Mouse (Mus musculus) gastrocnemius, postnatal 25 days (tissue): ENCODE measurements around the gene Catsperz. TPM values are rescaled to one million over a fixed set of nuclear protein-coding genes. Genes with fewer than 3 reads are reported as not detected.

Source experiments
- DNase-seq: peaks from one replicate; pipeline ENCODE4 v3.0.0; 2022
- total RNA-seq, 2 experiments: library from RNA; stranded (reverse); gene quantifications; 1 replicate in 1 of 2; 2 replicates in 1 of 2; pipeline ENCODE4 v1.2.3; 2021

The Catsperz gene
- total RNA-seq, 2 experiments from 2014 or later, result not detected

DNA sequence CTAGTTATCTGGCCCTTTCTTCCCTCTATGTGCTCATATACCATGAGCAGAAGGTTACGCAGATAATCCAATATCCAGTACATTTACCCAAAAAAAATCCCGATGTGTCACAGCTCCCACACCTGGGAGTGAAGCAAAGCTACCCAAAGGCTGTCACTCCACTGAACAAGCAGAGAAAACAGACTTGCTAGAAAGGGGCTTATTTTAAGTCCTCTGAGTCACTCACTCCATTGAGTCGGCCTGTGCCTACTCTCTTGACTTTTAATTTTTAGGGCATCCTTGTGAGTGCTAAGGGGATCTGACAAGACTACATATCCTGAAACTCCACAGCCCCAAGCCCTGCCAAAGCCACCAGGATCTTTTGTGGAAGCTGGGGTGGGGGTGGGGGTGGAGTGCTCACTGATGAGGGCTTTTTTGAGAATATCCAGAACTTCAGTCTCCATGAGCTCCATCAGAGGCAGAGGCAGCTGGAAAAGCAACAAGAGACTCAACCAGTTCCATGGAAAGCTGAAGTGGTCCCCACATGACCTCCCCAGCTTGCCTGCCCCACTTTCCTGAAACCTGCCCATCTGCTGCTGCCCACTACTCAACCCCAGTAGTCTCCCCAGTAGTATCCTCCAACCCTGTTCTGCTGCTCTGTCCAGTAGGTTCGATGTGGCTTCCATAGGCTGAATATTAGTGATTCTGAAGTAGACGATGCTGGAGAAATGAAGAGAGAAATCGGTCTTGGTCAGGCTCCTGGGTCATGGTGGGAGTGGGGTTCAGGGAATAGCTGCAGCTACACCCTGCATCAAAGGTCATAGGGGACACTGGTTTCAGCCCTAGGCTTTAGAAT, 2.1 kb downstream of the Catsperz start:
- no peak for DNase-seq

DNA sequence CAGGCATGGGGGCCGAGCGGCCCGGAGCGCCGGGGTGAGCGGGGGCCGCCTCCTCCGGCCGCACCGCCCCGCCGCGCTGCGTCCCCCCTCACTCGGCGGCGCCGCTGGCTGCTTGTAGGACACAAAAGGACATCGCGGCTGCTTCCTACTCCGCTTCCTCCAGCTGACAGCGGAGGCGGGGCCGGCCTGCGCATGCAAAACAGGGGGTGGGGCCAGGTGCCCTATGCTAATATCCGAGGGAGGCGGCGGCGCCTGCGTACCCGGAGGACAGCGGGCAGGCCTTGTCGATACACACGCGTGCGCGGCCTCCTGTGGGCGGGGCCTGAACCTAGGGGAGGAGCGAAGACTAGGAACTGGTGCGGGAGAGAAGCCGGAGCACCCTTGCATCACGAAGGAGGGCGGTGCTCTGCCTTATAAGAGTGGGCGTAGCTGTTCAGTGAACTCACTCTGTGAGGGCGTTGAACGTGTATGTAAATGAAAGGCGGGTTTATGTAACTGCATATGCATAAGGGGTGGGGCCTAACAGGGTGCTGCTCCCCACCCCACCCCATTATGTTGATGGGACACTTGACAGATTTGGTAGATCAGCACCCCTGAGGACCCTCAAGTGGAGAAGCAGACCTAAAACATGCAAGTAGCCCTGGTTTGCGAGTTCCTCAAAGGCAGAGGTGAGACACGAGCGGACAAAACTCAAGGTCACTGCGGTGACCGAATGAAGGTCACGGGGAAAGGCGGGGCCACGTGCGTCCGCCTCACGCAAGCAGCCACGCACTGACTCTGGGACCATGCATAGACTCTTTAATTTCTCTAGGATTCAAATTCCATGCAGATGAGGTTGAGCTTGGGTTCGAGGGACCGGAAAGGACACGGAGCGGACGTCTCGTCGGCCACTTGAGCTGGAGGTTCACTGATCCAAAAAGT, 3.3 kb downstream of the Catsperz start, which contains the start of gene Esrra:
Esrra (minus strand) TSS at position 167 of the 921 bp plus-strand sequence.
- DNase-seq, result peak; percentile 100

DNA sequence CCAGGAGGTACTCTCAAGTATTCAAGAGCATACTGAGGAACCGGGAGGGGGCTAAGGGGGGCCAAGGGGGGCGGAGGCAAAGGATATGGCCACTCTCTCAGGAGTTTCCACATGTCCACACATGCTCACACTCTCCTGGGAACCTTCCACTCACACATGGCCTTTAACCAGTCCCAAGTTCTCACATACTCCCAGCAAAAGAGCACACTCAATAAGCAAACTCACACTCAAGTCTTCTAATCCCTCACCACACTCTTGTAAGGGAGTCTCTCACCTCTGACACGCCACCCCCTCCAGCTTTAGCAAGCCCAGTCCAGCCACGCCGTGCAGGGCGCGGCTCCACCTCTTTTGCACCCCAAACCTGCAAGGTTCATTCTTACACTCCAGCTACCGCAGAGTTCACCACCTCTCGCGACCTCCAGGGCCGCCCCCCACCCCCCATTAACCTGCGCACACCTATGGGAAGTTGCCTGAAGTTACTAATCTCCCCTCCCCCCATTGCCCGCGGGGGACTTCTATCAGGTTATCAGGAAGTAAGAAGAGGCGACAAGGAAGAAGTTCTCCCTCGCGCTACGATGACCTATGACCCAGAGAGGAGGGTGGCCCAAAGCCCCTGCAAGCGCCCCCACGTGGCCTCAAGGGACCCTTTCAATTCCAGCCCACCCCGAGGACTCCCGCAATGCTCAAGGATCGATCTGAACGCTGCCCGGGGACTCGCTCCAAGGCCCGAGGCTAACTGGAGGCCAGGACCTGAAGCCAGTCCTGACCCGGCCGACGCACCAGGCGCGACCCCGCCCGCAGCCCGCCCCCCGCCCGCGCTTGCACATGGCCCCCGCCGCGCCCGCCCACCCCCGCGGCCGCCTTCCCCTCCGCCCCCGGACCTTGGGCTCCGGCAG, 4.2 kb downstream of the Catsperz start:
- peak; percentile 64 for DNase-seq

DNA sequence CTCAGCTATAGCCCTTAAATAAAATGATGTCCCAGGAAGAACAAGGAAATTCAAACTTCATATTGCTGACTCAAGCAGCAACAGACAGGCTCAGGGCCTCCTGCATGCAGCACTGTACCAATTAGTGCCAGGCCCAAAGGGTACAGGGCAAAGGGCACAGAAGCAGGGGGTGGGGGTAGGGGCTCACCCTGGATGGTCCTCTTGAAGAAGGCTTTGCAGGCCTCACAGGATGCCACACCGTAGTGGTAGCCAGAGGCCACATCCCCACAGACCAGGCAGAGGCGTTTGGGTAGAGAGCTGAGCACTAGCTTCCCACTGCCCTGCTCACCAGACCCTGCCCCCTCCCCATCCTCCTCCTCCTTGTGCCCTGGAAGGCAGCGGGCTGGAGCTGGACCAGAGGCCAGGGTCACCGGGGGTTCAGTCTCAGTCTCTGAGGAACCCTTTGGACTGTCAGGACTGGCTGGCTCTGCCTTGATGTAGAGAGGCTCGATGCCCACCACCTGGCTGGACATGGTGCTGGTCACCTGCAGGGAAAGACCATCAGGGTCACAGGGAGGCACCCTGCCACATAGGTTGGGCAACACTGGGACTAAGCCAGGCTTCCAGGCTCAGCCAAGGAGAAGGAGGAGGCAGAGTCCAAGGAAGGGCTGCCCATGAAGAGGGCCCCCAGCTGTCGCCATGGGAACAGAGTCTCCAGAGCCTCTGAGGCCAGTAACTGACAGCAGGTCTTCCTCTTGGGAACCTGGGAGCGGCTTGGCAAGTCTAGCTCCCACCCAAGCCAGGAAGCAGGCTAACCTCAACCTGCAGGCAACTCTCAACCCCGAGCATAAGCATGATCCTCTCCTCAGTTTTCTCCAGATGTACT, 5.1 kb downstream of the Catsperz start:
- DNase-seq, result peak; percentile 65

DNA sequence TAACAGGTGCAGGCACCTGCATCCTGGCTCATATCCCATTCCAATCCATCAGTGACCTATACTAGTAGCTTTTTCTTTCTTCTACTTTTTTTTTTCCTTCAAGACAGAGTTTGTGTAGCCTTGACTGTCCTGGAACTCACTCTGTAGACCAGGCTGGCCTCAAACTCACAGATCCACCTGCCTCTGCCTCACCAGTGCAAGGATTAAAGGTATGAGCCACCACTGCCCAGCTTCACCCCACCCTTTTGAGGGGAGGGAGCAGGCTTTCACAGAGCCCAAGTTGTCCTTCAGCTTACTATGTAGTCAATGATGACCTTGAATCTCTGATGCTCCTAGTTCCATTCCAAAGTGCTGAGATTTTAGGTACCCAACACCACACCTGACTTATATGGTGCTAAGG, 5.7 kb downstream of the Catsperz start:
- DNase-seq, result no peak

DNA sequence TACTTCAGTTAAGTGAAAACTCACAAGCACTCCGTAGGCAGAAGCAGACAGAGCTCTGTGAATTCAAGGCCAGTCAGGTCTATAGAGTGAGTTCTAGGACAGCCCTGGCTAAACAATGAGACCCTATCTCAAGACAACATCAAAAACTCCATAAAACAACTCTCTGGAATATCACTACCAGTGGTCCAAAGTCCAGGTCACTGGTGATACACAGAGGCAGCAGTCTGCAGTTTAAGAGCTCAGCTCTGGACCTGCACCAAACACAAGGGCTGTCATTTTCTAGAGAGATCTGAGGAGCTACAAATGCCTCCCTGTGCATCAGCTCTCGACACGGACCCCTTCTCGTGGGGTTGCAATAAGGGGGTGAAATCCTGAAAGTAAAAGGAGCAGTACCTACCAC, 6.9 kb downstream of the Catsperz start:
- no peak for DNase-seq

DNA sequence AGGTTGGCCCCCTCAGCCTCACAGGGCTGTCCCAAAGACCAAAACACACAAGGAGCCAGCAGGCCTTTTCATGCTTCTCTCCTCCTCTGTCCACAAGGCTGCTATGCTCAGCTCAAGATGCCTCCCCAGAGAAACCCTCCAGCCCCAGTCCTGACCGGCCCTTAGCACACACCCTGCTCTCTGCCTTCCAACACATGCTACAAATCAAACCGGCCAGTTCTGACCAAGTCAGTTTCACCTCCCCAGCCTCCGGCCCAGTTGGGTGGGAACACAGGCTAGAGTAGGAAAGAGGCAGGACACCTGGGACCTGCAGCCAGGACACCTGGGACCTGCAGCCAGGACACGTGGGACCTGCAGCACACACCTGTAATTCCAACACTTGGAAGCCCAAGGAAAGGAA, 8.7 kb downstream of the Catsperz start:
- no peak for DNase-seq

DNA sequence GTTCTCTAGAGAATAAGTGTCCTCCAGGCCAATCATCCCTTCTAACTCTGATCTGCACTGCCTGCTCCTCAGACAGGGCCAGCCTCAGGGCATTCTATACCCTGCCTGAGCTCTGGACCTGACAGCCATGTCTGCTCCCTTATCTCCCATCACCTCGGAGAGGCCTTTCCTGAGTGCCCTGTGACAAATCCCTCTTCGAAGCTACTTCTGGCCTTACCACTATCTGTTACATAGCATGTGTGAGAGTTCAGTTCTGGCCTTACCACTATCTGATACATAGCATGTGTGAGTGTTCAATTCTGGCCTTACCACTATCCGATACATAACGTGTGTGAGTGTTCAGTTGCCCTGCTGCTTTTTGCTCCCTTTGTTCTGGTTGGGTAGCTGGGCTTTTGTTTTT, 9.9 kb downstream of the Catsperz start:
- DNase-seq, result no peak

DNA sequence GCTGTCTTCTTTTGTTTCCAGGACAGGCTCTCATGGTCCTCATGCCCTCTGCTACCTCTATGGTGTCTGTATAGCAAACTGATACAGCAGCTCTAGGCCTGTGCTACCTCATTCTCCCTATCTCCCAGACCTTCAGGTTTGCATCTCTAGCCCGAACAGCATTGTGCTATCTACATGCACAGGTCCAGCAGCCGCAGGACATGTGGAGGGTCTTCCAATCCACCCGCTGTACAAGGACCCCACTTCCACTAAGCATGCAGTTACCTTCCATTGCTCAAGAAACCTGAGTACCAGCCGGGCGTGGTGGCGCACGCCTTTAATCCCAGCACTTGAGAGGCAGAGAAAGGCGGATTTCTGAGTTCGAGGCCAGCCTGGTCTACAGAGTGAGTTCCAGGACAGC, 10.6 kb downstream of the Catsperz start:
- DNase-seq, result no peak

DNA sequence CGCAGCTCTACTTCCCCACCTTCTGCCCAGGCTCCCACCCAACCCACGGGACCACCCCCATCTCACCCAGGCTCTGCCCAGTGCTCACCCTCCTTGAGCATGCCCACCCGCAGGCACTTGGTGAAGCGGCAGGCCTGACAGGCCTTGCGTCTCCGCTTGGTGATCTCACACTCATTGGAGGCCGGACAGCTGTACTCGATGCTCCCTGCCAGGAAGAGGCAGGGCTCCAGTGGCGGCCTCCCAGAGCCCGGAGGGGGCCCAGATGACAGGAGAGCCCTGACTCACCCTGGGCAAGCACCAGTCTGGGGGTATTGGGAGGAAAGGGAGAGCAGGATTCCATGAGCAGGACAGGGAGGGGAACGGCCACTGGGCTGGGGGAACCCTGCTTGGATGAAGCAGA, 11.2 kb downstream of the Catsperz start:
- no peak for DNase-seq

DNA sequence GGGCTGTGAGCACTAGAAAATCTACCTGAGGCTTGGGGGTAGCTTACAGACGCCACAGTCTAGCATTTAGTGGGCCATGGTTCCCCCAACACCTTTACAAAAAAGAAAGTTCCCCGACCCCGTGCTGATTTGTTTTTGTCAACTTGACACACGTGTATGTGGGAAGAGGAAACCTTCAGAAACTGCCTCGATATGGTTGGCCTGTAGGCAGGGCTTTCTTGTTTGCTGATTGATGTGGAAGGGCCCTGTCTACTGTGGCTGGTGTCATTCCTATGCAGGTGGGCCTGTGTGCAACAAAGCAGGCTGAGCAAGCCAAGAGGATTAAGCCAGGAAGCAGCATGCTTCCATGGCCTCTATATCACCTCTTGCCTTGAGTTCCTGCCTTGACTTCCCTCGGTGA, 12.1 kb downstream of the Catsperz start:
- no peak for DNase-seq

DNA sequence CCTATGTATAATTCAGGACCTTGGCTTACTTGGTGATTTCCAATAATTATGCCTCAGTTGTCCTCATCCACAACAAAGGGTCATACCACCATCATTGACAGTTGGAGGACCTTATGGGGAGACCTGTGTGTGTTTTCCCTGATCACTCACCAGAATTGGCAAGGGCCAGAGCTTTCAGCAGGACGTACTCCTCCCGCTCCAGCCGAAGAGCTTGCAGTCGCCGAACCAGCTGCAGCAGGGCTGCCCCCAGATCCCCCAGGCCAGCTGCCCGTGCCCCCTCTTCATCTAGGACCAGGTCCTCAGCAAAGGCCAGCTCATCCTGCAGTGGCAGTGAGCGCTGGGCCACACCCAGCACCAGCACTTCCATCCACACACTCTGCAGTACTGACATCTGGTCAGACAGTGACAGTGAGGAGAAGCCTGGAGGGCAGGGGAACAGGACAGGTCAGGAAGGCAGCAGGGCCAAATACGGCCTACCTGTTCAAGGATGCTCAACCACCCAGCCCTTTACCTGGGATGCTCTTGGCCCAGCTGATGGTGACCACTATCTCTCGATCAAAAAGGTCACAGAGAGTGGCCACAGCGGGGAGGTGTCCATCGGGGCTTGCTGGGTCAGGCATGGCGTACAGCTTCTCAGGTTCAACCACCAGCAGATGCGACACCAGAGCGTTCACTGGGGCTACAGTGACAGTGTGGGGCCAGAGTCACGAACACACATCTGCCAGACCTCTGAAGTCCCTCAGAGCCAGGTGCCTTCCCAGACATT, 12.8 kb downstream of the Catsperz start:
- no peak for DNase-seq

DNA sequence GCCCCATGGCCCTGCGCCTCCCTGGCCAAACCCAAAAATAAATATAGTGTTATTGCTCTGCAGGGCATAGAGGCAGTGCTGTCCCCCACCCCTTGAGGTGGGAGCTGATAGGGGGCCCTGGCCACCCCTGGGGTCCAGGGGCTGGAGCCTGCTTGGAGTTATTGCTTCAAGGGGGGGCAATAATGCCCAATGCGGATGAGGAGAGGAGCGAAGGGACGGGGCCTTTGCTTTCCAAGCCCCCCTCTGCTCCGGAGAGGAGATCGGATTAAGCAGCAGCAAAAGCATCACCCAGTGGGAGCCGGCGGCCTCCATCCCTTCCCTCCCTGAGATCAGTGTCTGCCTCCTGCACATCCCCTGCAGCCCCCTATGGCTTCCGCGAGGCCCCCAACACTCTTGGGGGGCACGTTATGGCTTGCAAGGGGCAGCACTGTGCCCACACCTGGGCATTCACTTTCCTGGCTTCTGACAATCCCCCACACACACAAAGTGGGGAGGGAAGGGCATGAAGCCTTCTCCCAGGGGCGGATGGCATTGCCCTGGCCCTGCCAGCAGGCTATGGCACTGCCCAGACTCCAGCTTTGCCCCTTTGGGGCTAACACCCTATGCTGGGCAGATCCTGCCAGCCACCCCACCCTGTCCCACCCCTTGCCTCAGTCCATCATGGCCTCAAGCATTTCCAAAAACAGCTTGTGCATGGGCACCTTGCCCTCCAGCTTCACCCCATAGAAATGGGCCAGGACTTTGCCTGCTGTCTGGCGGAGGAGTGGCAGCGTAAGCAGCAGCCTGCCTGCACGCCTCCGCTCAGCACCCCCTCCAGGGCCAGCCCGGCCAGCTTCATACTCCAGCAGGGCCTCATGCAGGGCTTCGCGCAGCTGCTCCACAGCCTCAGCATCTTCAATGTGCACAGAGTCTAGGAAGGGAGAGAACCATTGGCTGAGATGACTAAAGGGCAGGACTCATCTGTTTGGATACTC, 13.8 kb downstream of the Catsperz start:
- DNase-seq, result no peak

DNA sequence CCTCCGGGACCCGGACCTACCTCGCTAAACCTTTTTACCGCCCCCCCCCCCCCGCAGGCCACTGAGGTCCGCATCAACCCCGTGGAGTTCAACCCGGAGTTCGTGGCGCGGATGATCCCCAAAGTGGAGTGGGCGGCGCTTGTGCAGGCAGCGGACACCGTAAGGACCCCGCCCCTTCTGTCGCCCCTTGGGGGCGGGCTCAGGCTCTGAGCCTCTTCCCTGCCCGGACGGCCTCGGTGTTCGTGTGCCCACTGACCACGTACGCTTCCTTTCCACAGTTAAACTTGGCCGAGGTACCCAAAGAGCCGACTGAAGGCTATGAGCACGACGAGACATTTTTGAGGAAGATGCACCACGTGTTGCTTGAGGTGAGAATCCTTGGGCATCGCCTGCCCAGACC, 14.9 kb downstream of the Catsperz start:
- DNase-seq, result peak; percentile 70

DNA sequence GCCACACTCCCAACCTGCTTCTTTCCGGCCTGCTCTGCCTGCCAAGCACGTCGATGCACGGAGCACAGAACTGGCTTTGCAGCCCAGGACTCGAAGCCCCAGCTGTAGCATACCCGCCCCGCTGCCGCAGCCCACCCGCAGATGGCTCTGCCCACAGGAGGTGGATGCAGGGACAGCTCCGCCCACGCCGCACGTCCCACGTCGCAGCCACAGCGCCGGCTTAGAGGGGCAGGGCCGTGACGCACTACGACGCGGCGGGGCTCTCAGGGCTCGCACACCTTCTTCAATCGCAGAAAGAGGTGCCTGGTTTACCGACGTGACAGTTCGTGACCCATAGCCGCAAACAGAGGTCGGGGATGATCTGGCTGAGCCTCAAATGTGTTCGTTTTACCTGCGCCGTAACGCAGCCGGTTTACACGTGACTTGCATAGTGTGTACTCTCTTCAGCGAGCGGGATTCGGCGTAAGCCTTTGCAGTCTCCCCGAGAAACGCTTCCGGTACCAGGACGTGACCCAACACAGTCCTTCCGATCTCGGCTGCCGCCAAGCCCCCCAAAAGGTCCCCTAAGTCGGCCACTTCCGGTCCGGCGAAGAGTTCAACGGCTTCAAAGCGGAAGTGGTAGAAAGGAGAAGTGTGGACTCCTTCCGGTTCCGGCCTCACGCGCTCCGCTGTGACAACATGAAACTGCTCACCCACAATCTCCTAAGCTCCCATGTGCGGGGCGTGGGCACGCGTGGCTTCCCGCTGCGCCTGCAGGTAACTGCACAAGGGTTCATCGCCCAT, 15.5 kb downstream of the Catsperz start, which contains the start of the genes Trmt112 and Prdx5:
Trmt112 (plus strand) TSS at position 192 of the 783 bp plus-strand sequence.
Prdx5 (minus strand) TSS at position 600 of the 783 bp plus-strand sequence.
- peak; percentile 92 for DNase-seq

DNA sequence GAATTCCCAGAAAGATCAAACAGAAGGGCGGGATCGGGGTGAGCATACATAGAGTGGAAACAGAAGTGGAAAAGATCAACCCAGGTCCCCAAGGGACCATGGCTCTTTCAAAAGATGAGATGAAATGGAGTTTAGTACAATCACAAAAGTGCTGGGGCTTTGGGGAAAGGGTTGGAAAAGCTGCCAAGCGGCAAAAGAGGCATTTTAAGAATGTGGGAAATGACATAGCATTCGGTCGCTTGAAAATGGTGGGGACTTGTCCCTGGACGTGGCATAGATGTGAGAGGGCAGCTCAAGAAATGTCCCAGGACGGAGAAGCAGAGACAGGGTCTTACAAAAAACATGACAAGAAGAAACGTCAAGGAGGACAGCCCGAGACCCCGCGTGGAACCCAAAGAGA, 16.2 kb downstream of the Catsperz start:
- DNase-seq, result no peak

DNA sequence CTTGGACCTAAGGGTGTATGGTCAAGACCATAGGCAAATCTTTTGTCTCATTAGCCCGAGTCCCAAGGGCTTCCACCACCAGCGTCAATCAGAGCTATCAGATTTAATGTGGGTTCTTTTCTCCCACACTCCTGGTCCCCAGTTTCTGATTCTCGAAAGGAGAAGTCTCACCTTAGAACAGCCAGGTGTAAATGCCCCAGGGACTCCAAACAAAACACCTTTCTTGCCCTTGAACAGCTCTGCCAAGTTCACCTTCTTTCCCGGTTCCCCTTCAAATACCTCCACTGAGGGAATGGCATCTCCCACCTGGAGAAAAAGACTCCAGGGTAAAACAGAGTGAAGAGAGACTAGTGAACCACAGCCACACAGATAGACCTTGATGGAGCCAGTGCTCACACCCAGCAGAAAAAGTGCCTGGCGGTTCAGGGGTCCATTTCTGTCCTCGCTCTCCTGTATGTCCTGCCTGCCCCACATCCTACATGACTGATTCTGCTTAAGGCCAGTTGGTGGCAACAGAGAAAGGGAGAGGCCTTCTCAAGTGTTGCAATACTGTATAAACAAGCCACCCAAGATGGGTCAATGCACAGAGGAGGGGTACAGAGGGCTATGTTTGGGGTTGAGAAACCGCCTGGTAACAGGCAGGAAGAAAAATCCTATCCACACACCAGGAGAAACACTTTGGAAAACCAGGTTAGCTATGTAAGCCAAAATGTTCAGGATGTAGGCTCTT, 17.2 kb downstream of the Catsperz start:
- DNase-seq, result no peak
